Mouse (Mus musculus) embryonic facial prominence, embryonic 10.5 days (tissue): ENCODE data around the gene Pbld2. TPM values are rescaled to one million over a fixed set of nuclear protein-coding genes. Genes with fewer than 3 reads are reported as not detected.
"Not testable (repeated sequence)": the region's sequence is repeated elsewhere in the genome, so short reads cannot be mapped to it uniquely, and the experiment has no call there.

Source experiments
- DNase-seq: peaks from one replicate; pipeline ENCODE4 v3.0.0-alpha.2; 2017; ENCODE audit warnings: low spot score
- H3K27ac ChIP-seq: fragments of 300-500 bp; sonication (generic); replicated peaks from 2 replicates; pipeline ENCODE4 v1.5.1; 2016; ENCODE audit warnings: mild to moderate bottlenecking
- H3K27me3 ChIP-seq: fragments of 300-500 bp; sonication (generic); replicated peaks from 2 replicates; pipeline ENCODE4 v1.6.1; 2016; ENCODE audit warnings: low read depth, mild to moderate bottlenecking; ENCODE audit not compliant: poor library complexity, severe bottlenecking
- H3K36me3 ChIP-seq: fragments of 300-500 bp; sonication (generic); replicated peaks from 2 replicates; pipeline ENCODE4 v1.6.1; 2016; ENCODE audit warnings: mild to moderate bottlenecking, moderate library complexity
- H3K4me1 ChIP-seq: fragments of 300-500 bp; sonication (generic); 2 replicates; pipeline ENCODE4 v1.6.1; 2016
- H3K4me3 ChIP-seq: fragments of 300-500 bp; sonication (generic); 2 replicates; pipeline ENCODE4 v1.5.1; 2016; ENCODE audit warnings: mild to moderate bottlenecking, moderate library complexity
- H3K9me3 ChIP-seq: fragments of 300-500 bp; sonication (generic); 2 replicates; pipeline ENCODE4 v1.6.1; 2016; ENCODE audit warnings: mild to moderate bottlenecking
- WGBS: fragments of 180-500 bp; shearing (Covaris S2); methylation state at CpG from one replicate; pipeline ENCODE4 v1.1.7; 2016; 5-methylcytosine and 5-hydroxymethylcytosine counted together
- polyA plus RNA-seq: library from polyadenylated mRNA; unstranded; fragments of >200 nt; fragmentation: Nextera tagmentation; extraction: Ambion mirVana; gene quantifications from 2 replicates; pipeline ENCODE4 v1.2.1, GENCODE M21; 2016

Gene Pbld2
- polyA plus RNA-seq, 1 experiment from 2014 or later: 0.75 TPM

DNA sequence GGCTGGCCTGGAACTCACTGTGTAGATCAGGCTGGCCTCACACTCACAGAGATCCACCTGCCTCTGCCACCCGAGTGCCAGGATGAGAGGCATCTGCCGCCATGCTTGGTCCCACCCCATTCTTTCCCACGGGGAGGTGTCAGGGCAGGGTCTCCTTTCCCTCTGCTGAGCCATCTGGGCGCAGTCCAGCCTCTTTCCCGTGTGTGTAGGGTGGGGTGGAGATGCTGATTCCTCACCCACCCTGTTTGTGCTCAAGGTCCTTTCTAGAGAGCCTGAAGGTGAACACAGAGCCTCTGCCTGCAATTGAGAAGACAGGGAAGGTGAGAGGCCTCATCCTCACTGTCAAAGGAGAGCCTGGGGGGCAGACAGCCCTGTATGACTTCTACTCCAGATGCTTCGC is 30.0 kb downstream of the Pbld2 start:
- not testable (repeated sequence) for H3K27ac ChIP-seq, H3K27me3 ChIP-seq, H3K4me3 ChIP-seq, H3K36me3 ChIP-seq, DNase-seq, H3K9me3 ChIP-seq
- H3K4me1 ChIP-seq: peaks cover 14% of the 10 kb centered on the region
- 92% methylated on average over 6 of the region's 6 CpGs for WGBS

DNA sequence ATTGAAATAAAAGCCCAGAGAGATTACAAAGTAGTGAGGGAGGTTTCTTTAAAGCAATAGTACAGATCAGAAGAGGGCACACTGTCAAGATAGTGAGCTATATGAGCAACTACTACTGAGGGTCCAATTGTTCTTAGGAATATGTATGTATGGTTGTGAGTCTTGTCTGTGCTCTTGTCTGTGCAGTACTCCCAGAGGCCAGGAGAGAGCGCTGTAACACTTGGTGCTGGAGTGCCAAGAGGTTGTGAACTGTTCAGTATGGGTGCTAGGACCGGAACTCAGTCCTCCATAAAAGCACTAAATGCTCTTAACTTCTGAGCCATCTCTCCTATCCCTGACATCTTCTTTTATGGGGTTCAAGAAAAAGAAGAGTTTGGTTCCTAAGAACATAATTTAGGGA is 30.5 kb downstream of the Pbld2 start:
- H3K27ac ChIP-seq: no peak overlapping the region
- H3K36me3 ChIP-seq: no peaks in the 10 kb centered on the region
- no peaks in the 10 kb centered on the region for H3K27me3 ChIP-seq
- H3K4me3 ChIP-seq: no peak overlapping the region
- WGBS: 78% methylated on average over 2 of the region's 2 CpGs
- DNase-seq: no peak
- H3K9me3 ChIP-seq: no peaks in the 10 kb centered on the region
- peaks cover 14% of the 10 kb centered on the region for H3K4me1 ChIP-seq

DNA sequence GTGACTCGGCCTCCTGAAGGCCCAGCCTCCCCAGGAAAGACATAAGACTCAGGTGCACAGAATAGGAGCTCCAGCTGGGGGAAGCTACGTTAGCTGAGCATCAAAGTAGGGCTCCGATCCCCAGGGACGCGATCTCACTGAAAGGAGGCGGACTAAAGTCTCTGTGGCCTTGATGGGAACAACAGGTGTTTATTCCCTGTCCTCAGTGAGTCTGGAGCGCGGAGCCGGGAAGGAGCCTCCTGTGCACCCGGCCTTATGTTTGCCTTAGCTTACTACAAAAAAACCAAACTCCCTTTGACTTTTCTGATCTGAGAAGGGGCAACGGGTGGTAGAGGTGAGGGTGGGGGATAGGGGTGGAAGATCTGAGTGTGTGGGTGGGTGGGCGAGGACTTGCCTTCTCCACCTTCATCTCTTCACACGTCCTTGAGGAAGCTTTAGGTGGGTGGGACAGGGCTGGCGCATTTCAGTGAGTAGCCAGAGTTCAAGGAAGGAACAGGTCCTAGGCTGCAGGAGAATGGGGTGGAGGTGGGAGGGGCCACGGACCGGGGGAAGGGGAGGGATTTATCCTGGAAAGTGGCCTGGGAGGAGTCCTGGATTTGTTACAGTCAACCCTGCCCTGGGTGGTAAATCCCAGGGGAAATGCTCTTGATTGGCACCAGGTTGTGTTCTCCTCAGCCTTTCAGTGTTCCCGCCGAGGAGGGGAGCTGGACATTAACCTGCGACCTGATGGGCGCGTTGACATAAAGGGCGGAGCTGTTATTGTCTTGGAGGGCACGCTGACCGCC is 33.0 kb downstream of the Pbld2 start:
- Histone ChIP-seq H3K4me1 (peaks cover 14% of the 10 kb centered on the region), H3K9me3 (no peaks in the 10 kb centered on the region), H3K36me3 (no peaks in the 10 kb centered on the region), H3K27ac (no peak overlapping the region), H3K27me3 (no peaks in the 10 kb centered on the region), H3K4me3 (no peak overlapping the region)
- WGBS: 42% methylated on average over 24 of the region's 24 CpGs
- DNase-seq: peak; percentile 21

DNA sequence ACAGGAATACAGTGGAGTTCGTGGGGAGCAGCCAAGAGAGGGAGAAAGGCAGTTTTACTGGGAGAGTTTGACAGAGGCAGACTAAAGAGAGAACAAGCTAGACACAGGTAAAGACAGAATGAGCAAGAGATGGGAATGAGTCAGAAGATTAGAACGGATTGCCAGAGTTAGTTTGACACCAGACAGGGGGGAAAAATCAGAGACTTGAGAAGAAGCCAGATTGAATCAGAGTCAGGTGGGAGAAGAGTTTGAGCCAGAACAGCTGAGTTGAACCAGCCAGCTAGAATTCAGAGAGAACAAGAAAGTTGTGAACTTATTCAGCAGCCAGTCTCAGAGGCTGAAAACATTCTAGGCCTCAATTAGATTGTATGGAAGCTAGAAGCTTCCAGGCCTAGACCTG is 35.7 kb downstream of the Pbld2 start, which contains the start of gene Pbld1:
TSS of gene Pbld1 (plus strand) at position 301 of the 400 bp plus-strand sequence.
- Histone ChIP-seq H3K27me3 (no peaks in the 10 kb centered on the region), H3K4me3 (no peak within 1 kb of the TSS), H3K4me1 (peaks cover 8% of the 10 kb centered on the region), H3K9me3 (no peaks in the 10 kb centered on the region), H3K36me3 (no peaks in the 10 kb centered on the region), H3K27ac (no peak within 1 kb of the TSS)
- DNase-seq: no peak
- 87% methylated on average over 2 of the region's 2 CpGs for WGBS

DNA sequence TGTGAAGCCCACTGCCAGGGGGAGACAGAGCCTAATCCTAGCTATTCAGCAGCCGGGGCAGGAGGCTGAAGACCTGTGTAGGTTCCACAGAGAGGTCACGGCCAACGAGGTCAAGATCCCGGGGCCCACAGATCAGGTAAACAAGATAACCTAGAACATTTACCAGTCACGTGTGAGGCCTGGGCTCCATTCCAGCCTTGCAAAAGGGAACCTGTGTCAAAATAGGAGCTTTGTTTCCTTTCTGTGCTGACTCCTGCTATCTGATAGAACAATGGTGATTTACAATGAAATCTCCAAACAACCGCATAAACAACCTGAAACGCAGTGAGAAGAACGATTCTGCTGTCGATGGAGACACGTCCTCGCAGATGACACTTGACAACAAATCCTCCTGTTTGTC is 36.3 kb downstream of the Pbld2 start:
- Histone ChIP-seq H3K4me1 (peaks cover 8% of the 10 kb centered on the region), H3K9me3 (no peaks in the 10 kb centered on the region), H3K36me3 (no peaks in the 10 kb centered on the region), H3K27ac (no peak overlapping the region), H3K27me3 (no peaks in the 10 kb centered on the region), H3K4me3 (no peak overlapping the region)
- DNase-seq: no peak
- WGBS: 77% methylated on average over 11 of the region's 11 CpGs

DNA sequence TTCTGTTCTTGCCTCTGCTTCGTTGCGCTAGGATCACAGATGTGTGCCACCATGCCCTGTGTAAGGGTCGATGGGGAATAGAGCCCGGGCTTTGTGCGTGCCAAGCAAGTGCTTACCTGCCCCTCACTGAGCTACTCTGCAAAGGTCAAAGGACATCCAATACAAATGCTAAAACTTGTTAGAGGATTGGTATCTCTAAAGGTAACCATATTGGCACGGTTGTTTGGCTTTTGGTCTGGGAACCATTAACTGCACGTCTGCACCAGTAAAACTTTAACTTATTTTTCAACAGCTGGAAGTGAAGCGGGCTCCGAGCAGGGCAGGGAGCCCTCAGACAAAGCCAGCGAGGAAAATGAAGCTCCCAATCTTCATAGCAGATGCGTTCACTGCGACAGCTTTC is 37.2 kb downstream of the Pbld2 start:
- no peak overlapping the region for H3K4me3 ChIP-seq
- H3K27ac ChIP-seq: no peak overlapping the region
- H3K9me3 ChIP-seq: no peaks in the 10 kb centered on the region
- H3K4me1 ChIP-seq: peaks cover 8% of the 10 kb centered on the region
- WGBS: 76% methylated on average over 12 of the region's 12 CpGs
- no peaks in the 10 kb centered on the region for H3K27me3 ChIP-seq
- H3K36me3 ChIP-seq: no peaks in the 10 kb centered on the region
- no peak for DNase-seq

DNA sequence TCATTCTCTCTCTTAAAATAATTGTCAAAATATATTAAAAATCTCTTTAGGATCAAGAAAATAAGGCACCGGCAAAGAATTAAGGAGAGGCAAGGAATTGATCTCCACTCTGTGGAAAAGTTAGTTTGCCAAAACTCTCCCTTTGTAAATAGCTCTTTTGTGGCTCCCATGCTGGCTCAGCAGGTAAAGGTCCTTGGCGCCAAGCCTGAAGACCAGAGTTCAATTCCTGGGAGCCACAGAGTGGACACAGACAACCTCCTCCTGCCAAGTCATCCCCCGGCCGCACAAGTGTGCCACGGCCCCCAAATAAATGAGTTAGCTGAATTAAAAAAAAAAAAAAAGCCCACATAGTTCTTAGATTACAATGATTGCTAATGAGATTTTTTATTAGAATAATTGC is 38.6 kb downstream of the Pbld2 start:
- WGBS: 91% methylated on average over 5 of the region's 5 CpGs
- H3K9me3 ChIP-seq: no peaks in the 10 kb centered on the region
- H3K4me3 ChIP-seq: no peak overlapping the region
- 0 out of 2 replicates have a peak, but pooled peaks cover 2% of the 10 kb centered on the region for H3K4me1 ChIP-seq
- no peak overlapping the region for H3K27ac ChIP-seq
- no peaks in the 10 kb centered on the region for H3K36me3 ChIP-seq
- DNase-seq: no peak
- H3K27me3 ChIP-seq: no peaks in the 10 kb centered on the region

DNA sequence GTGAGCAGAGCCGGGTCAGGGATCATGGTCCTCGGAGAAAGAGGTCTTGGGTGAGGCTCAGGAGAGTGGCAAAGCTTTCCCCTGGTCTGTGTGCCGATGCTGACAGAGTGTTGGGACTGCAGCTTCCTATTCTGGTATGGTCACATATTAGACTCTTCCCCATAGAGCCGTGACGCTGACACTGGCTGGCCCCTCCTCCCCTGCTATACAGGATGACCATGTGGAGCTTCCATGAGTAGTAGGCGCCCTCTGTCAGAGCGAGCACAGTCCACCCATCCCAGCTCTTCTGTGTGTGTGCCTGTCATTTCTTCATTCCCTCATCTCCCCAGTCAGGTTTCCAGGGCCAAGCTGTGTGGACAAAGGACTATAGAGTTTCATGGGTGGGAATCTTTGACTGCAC is 39.2 kb downstream of the Pbld2 start:
- Histone ChIP-seq H3K27me3 (no peaks in the 10 kb centered on the region), H3K4me3 (no peak overlapping the region), H3K4me1 (0 out of 2 replicates have a peak, but pooled peaks cover 2% of the 10 kb centered on the region), H3K27ac (no peak overlapping the region), H3K9me3 (no peaks in the 10 kb centered on the region), H3K36me3 (no peaks in the 10 kb centered on the region)
- 77% methylated on average over 7 of the region's 7 CpGs for WGBS
- DNase-seq: no peak

DNA sequence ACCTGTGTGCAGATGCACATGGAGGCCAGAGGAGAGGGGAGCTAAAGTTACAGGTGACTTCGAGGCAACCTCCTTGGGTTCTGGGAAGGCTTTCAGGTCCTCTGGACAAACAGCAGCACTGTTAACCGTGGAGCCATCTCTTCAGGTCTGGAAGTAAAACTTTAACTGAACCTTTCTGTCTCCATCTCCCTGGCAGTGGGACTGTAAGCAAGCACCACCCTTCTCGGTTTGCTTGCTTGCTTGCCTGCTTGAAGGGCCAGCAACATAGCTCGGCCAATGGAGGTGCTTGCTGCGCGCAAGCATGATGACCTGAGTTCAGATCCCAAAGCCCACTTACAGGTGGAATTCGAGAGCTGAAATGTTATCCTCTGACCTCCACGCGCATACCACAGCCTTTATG is 40.4 kb downstream of the Pbld2 start:
- no peak overlapping the region for H3K4me3 ChIP-seq
- WGBS: 86% methylated on average over 9 of the region's 9 CpGs
- H3K4me1 ChIP-seq: 0 out of 2 replicates have a peak, but pooled peaks cover 2% of the 10 kb centered on the region
- no peaks in the 10 kb centered on the region for H3K36me3 ChIP-seq
- DNase-seq: no peak
- H3K27me3 ChIP-seq: no peaks in the 10 kb centered on the region
- no peaks in the 10 kb centered on the region for H3K9me3 ChIP-seq
- no peak overlapping the region for H3K27ac ChIP-seq

DNA sequence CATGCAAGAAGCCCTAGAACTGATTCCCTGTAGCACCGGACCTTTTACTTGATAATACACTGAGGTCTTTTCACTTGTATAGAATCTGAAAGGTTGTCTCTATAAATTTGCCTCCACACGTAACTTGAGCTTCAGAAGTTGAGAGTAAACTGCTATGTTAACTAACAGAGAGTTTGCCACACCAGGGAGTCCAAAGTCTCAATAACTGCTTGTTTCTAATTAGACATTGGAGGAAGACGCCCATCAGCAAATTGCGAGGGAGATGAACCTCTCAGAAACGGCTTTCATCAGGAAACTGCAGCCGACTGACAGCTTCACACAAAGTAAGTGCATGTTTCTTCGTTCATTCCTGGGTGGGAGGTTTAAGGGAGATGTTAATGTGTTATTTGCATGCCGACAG is 41.4 kb downstream of the Pbld2 start:
- H3K36me3 ChIP-seq: no peaks in the 10 kb centered on the region
- 0 out of 2 replicates have a peak, but pooled peaks cover 2% of the 10 kb centered on the region for H3K4me1 ChIP-seq
- no peak overlapping the region for H3K4me3 ChIP-seq
- H3K9me3 ChIP-seq: no peaks in the 10 kb centered on the region
- DNase-seq: no peak
- WGBS: 59% methylated on average over 8 of the region's 8 CpGs
- no peak overlapping the region for H3K27ac ChIP-seq
- no peaks in the 10 kb centered on the region for H3K27me3 ChIP-seq

DNA sequence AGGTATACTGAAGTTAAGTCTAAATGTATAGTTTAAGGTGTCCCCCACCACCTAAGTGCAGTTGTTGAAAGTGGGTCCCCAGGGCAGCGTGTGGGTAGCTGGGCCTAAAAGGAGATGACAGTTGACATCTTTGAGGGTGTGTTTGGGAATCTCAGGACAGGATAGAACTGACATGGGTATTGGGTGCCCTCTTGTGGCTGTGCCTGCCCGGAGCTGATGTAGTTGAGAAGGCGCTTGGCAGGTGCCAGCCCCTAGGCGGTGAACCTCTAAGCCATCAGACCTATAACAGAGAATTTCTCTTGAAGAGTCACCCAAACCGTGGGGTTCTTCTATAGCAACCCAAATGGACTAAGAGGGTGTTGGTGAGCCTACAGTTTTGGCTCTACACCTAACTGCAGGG is 41.9 kb downstream of the Pbld2 start:
- peak; percentile 83 for DNase-seq
- Histone ChIP-seq H3K4me1 (0 out of 2 replicates have a peak, but pooled peaks cover 2% of the 10 kb centered on the region), H3K9me3 (no peaks in the 10 kb centered on the region), H3K36me3 (no peaks in the 10 kb centered on the region), H3K27ac (no peak overlapping the region), H3K4me3 (no peak overlapping the region), H3K27me3 (no peaks in the 10 kb centered on the region)
- 10% methylated on average over 5 of the region's 5 CpGs for WGBS

DNA sequence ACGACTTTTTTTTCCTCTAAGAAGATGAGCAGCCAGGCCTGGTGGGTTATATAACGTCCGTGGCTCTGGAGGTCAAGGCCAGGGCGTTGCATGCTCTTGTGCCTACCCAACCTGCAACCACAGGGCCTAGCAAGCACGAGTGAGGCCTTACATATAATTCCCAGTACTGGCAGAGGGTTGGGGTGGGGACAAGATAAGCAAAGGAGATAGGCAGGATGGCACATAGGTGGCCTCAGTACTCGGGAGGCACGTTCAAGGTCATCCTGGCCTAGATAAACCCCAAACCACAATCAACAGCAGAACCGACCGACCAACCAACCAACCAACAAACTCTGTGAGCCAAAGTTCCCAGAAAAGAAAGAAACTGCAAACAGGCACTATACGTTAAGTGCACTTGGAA is 62.2 kb downstream of the Pbld2 start:
- Histone ChIP-seq H3K27me3 (peaks cover 26% of the 10 kb centered on the region), H3K4me1 (peaks cover 20% of the 10 kb centered on the region), H3K4me3 (no peak overlapping the region), H3K27ac (no peak overlapping the region), H3K9me3 (no peaks in the 10 kb centered on the region), H3K36me3 (no peaks in the 10 kb centered on the region)
- no peak for DNase-seq
- 85% methylated on average over 10 of the region's 10 CpGs for WGBS

DNA sequence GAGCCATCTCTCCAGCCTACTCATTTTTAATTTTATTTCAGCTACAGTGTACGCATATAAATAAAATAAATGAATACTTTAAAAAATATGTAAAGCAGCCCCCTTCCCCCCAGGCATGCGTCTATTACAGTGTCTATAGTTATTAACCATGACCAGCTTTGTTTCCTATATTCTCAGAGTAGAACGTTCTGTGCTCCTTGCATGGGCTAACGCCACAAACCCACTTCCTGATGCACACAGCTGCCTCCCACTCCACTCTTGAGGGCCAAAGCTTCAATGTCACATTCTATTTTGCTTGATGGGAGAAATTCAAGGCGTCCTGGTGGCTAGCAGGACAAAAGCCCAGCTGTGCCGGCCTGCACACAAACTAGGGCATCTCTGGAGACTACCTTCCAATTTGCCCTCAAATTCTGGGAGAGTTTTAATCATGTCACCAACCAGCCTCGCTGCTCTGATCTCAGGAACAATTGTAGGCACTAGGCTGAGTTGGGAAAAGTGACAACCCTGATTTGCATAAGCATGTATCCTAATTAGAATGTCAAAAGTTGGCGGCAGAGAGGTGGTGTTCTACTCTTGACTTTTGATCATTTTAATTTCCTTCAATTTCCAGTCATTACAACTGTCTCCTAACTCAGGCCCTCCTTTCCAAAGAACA is 65.1 kb downstream of the Pbld2 start:
- Histone ChIP-seq H3K27ac (peak overlapping the region; percentile 41), H3K4me3 (peak overlapping the region; percentile 55), H3K27me3 (peaks cover 26% of the 10 kb centered on the region), H3K9me3 (no peaks in the 10 kb centered on the region), H3K4me1 (peaks cover 15% of the 10 kb centered on the region), H3K36me3 (no peaks in the 10 kb centered on the region)
- DNase-seq: peak; percentile 21
- 29% methylated on average over 8 of the region's 8 CpGs for WGBS
